Mouse (Mus musculus) mesoderm, embryonic 11.5 days (tissue): ENCODE results near the gene Mfap1a.
"Not testable (repeated sequence)": the region's sequence is repeated elsewhere in the genome, so short reads cannot be mapped to it uniquely, and the experiment has no call there.

Source experiments
- DNase-seq: peaks from one replicate; pipeline ENCODE4 v3.0.0-alpha.2; 2012; ENCODE audit warnings: low read depth, low spot score

The Mfap1a gene

DNA sequence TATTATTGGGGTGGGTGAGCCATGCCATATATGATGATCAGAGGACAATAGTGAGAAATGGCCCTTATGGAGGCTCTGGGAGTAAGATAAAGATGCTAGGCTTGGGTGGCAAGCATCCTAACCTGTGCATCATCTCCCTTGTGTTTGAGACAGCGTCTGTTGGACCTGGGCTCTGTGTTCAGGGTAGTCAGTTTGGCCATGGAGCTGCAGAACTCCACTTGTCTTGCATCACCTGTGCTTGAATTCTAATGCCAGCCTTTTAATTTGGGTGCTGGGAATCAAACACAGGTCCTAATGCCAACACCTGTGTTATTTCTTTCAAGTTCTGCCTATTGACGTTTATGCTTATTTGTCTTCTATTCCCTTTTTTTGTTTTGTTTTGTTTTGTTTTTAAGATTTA lies 31.2 kb downstream of the Mfap1a start:
- DNase-seq, result not testable (repeated sequence)

DNA sequence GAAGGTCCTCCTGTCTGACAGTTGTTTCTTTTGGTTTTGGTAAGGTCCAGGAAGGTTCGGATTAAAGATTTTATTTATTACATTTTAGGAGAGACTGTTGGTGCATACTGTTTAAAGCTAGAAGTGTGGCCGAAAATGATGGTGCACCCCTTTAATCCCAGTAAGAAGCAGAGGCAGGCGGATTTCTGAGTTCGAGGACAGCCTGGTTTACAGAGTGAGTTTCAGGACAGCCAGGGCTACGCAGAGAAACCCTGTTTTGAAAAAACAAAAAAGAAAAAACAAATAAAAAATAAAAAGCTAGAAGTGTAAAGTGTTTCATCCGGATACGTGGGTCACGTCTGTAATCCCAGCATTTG lies 32.3 kb downstream of the Mfap1a start:
- no peak for DNase-seq

DNA sequence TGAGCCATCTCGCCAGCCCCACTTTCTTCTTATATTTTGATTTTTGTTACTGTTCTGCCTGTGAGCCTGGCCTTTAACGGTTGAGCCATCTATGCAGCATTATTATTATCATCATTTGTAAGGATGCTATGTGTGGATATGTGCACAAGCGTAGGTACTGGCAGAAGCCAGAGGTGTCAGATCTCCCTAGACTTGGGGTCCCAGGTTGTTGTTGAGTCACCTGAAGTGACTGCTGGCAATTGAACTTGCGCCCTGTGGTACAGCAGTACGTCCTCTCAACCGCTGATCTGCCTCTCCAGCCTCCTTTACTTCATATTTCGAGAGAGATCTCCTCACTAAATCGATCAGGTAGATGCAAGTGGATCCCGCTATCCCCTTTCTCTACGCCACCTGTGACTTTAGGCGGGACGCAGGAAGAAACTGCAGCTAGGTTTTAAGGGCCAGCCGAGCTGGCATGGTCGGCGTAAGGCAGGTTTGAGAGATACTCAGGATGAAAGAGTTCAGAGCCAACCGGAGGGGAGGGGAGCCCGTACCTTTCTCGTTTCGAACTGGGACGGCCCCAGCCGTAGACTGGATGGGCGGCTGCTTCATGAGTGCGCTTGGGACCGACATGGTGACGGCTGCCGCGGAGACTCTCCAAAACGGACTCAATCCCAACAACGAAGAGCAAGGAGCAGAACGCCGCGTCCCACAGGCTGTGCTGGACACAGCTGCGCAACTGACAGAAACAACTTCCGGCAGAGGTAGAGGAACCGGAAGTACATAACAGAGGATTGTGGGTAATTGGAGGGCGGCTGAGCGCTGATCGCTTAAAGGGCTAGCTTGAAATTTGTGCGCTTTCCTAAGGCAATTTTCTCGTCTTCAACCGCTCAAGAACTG lies 32.9 kb downstream of the Mfap1a start, which contains the start of gene Mfap1b:
Mfap1b (minus strand) TSS at position 767 of the 879 bp plus-strand sequence.
- DNase-seq, result peak; percentile 89

DNA sequence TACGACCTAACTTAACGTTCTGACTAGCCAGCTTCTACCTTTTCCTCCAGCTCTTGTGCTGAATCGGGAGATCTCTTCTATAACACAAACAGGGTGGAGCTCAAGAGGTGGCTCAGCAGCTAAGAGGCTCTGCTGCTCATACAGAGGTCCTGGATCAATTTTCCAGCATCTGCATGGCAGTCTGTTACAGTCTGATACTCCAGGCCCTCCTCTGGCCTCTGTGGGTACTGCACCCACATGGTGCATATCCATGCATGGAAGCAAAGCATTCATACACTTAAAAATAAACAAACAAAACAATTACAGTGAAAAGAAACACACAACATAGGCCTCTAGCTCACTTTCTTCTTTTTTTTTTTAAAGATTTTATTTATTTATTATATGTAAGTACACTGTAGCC lies 33.7 kb downstream of the Mfap1a start:
- DNase-seq, result not testable (repeated sequence)

DNA sequence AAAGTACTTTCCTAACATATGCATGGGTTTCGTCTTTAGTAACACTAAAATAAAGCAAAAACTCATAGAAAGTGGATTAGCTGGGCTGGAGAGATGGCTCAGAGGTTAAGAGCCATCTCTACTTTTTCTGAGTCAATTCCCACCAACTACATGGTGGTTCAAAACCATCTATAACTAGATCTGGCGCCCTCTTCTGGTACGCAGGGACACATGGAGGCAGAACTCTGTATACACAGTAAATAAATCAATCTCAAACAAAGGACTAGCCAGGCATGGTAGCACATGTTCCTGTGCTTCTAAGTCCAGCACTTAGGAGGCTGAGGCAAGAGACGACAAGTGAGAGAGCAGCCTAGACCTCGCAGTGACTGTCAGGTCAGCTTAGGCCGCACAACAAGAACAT lies 37.5 kb downstream of the Mfap1a start:
- not testable (repeated sequence) for DNase-seq

DNA sequence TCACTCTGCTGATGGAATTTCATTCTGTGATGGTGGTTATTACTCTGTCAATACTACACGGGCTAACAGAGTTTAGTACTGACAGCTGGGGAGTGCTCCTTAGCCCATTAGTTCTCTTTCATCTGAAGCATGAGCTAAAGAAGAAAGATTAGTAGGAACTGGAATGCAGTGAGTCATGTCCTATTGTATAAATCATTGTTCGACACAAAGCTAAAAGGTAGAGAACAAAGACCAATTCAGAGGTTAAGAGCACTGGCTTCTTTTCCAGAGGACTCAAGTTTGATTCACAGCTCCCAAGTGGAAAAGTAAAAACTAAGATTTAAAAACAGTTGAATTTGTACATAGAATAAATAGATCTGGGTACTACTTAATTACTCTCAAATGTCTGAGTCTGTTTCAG lies 46.4 kb downstream of the Mfap1a start:
- no peak for DNase-seq

DNA sequence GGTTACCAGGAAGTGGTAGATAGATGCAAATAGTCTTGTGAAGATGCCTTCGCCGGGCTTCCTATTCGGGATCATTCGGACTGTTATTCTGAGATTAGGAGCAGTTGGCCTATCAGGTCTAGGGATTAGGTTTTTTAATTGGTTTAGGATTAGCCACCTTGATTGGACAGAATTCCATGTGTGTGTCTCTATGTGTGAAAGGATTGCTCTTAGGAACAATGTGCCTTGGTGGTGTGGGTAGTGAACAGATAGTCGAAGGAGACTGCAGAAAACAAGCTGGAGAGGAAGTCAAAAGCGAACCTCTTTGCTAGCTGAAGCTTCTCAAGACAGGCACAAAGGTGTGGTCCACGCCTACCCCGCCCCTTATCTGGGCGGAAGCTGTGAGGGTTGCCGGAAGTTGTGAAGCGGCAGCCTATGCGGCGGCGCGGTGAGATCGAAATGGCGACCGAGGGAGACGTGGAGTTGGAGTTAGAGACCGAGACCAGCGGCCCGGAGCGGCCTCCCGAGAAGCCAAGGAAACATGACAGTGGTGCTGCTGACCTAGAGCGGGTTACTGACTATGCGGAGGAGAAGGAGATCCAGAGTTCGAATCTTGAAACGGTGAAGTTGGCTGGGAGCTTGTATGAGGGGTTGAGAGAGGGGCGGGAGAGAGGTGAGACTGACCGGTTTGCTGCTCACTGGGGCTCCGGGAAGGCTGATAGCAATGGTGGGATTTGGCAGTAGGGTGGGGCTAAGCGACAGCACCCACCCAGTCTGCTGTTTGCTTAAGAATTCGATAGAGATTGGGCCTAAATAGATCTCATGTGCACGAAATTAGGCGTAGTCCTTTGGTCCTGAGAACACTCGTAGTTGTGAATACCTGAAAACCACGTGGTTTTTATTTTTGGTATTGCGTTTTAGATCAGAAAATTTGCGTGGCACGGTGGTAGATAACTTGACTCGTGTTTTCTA lies 49.5 kb downstream of the Mfap1a start, which contains the start of gene Serinc4:
Serinc4 (minus strand) TSS at position 90 of the 951 bp plus-strand sequence.
- DNase-seq, result peak; percentile 86

DNA sequence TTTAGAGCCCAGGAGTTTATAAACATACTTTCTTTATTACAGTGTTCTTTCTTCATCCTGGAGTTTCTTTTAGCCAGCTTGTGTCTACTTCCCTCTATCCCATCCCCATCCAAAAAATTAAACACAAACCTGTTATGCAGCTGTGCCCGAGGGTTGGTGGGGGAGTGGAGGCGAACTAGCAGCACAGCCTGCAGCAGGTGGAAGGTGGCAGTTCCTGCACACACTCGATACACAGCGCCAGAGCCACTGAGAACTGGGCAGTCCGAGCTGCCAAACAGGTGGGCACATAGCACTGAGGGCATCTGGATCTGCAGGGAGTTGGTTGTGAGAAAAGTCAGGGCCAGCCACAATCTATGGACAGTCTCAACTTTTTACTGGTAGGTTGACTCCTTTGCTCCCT lies 50.9 kb downstream of the Mfap1a start:
- no peak for DNase-seq

DNA sequence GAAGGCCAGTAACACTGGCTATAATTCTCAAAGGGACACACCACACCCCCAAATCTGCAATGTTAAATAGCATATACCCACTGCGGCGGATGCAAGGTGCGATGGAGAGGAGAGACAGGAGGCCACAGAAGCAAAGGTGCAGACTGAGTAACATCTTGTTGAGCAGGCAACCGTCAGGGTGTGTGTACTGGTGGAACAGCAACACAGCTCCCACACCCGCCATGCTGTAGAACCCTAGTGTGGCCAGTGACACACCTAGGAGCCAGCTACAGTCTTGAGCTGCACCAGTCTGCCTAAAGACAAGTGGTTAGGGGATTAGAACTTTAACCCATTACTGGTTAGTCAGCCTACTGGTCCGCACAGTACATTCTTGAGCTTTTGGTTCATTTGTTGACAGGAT lies 52.5 kb downstream of the Mfap1a start:
- no peak for DNase-seq

DNA sequence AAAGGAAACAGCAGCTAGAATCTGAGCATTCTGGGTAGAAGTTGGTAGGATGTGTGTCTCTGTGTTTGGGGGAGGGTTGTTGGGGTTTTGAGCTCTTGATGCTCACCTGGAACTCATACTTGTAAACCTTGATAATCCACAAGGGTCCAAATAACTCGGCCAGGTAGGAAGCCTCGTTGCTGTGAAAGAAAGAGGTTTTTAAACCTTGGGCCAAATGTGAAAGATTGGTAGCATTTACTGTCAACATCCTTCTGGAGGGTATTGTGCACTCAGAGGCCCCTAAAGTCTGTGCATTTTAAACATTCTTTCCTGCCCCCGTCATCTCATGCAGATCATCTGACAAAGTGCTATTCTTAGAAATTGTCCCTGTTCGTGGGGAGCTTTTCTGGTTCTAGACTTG lies 53.5 kb downstream of the Mfap1a start, which contains the start of gene Hypk:
Hypk (plus strand) TSS at position 301 of the 400 bp plus-strand sequence.
- DNase-seq, result no peak

DNA sequence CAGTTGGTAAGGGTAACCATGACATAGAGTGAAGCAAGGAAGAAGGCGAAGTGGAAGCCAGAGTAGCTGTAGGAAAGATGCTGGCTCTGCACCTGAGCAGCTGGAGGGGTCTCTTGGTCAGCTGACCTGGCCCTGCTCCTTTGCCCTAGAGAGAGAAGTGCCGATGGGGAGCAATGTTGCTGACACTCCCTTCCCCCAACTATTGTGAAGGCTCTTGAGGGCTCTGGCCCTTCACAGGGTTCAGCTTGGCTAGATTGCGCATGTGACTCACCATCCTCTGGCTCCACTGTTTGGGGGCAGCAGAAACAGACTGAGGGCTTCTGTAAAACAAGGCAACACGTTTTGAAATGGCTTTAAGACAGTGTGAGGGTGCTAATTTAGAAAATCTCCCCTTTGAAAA lies 54.1 kb downstream of the Mfap1a start:
- DNase-seq, result no peak

DNA sequence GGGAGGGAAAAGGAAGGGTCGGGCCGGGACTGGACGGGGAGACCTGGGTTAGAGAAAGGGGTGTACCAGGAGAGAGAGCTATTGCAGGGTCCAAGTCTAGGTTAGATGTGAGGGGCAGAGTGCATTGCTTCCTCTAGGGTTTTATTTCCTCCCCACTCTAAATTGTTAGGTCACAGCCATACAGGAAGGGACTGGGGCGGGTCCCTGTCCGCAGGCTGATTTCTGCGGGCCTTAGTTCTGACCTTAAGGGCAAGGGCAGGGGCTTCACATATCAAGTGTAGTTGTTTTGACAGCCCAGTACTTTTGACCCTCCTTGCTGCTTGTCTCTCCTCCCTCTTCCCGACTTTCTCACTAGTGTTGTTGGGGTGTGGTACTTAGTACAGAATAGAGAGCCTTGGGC lies 56.4 kb downstream of the Mfap1a start:
- peak; percentile 15 for DNase-seq

DNA sequence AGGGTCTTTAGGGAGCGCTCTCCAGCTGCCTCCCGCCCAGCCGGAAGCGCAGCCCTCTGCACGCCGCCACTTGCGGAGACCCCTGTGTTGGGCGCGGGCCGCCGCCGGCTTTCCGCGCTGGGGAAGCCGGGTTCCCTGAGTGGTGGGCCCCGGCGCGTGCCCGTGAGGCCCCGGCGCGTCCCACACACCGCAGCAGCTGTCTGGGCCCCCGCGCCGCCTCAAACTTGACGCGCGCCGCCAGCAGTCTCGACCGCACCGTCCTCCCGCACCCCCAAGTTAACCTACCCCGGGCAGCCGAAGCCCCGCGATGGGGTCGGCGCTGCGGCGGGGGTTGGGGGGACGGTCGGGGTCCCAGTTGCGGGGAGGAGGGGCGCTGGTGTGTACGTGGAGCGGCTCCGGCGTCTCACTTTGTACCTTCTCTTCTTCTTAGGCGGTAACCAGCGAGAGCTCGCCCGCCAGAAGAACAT lies 56.9 kb downstream of the Mfap1a start:
- no peak for DNase-seq

DNA sequence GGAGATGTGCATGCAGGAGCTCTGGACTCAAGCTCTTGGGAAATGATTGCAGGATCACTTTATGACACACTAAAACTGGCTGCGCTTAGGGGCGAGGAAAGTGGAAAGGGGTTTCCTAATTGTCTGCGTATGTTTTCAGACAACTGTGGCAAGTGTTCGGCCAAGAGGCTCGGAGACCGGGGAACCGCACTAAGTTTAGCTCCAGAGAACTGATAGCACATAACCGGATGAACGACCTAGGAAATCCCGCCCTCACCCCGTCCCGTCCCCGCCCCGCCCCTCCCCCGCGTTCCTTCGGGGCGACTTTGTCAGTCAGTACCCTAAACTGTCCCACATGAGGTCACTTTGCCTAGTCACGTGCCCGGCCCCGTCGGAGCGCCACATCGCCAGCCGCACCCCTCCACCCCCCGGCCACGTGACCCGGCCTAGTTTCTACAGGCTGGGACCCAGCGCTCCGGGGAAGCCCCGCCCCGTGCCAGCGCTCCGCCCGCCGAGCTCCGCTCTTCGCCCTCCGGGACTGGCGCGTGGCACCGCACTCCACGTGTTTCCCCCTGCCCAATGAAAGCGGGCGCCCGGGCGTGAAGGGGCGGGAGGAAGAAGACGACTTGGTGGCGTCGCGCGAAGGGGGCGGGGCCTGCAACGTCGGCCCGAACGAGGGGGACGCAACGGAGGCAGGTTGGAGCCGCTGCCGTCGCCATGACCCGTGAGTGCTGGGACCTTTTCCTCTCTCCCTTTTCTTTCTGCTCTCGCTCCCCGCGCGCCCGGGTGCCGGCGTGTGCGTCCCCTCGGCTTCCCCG lies 57.5 kb downstream of the Mfap1a start, which contains the start of gene Serf2:
Serf2 (plus strand) TSS at position 457 of the 797 bp plus-strand sequence.
- peak; percentile 98 for DNase-seq

DNA sequence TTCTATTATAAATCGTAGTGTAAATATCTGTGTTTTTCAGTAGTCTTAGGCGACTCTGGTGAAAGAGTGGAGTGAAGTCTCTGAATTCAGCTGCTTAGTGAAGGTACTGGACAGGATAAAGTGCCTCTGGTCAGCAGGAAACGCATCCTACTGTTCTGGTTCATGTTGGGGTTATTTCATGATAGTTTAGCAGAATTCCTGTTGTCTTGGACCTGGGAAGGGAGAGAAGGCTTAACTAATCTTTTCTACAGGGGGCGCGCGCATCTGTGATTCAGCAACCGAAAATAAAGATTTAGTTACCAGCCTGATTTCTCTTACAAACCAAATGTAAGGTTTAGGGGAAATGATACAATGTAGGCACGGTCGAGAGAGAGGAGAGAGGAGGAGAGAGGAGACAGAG lies 58.3 kb downstream of the Mfap1a start:
- DNase-seq, result no peak

DNA sequence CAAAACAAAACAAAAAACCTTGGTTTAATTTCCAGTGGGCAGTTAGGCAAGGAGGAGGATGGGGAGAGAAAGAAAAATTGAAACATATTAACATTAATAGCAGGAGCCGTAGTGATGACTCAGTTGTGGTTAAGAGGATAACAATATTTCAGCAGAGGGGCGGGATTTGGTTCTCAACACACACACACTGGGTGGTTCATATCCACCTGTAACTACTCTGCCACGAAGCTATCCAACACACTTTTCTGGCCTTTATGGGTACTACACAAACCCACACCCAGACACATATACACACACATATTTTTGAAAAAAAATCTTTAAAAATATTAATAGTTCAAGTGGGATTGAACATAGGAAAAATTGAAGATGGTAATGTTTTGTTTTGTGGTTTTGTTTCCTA lies 59.5 kb downstream of the Mfap1a start:
- no peak for DNase-seq

DNA sequence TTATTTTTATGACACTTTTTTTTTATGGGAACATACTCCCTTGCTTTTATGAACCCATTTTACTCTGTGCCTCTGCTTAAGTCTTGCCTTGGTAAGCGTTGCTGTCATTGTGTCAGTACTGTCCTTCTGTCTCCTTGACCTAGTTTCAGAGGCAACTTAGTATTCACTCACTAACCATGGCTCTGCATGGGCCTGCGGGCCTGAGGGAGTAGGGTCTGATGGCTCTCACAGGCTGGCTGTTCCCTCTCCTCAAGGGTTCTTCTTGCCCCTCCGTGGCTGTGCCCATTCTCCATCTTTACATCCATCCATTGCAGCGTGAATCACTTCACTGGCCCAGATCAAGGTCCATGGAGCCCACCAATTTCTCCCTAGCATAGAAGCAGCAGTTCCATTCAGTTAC lies 60.0 kb downstream of the Mfap1a start:
- no peak for DNase-seq

DNA sequence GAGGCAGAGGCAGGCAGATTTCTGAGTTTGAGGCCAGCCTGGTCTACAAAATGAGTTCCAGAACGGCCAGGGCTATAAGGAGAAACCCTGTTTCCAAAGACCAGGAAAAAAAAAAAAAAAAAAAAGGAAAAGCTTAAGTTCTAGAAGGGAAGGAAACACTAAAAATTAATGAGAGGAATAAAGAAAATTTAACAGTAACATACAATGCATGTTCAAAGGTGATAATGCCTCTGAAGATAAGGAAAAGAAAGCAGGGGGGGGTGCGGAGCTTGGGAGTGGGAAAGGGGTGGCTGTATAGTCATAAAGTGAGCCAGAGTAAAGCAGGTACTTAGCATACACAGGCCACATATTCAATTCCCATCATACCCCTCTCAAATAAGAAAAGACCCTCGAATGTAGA lies 61.3 kb downstream of the Mfap1a start:
- no peak for DNase-seq

DNA sequence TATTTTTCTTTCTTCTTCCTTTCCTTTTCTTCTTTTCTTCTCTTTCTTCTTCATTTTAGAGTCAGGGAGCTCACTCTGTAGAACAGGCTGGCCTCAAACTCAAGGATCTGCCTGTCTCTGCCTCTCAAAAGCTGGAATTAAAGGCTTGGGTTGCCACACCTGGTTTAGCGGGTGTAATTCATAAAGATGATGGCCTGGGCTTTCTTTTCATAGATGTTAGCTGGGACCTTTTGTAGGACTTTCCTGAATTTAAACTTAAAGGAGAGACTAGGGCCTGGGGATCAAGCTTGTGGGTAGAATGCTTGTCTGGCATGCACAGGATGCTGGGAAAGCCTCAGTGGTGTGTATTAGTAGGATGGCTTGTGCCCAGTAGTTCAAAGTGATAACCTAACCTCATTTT lies 62.3 kb downstream of the Mfap1a start, which contains the start of gene Ell3:
Ell3 (minus strand) TSS at position 101 of the 400 bp plus-strand sequence.
- DNase-seq, result no peak

DNA sequence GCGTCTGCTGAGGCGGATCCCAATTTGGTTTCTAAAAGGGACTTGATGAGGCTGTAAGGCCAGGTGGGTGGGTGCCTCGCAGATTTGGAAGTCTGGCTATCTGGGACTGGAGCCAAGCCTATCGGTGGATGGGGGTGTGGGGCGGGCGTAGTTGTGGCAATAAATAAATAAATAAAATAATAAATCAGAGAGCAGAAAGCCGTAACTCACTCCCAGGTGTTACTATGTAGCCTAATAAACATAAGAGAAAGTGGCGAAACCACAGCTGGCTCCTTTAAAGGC lies 63.5 kb downstream of the Mfap1a start:
- no peak for DNase-seq
